ENCODE assay signal across 30 mouse cellular contexts in the genomic region with DNA sequence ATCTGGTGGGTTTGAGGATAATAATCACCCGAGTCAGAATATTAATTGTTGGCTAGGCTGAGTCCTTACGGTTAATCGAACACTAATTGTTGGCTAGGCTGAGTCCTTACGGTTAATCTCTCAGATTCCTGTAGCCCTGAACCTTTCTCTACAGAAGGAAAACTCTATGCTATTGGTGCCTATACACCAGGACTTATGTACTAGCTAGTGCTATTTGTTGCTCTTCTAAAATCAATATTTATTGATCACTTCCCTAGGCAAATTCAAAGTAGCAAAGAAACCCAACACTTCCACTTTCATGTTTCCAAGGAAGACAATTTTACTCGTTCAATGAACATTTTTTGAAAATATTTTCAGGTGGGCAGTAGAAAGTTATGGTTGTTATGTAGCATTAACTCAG.
"Had no signal": no experiment of that assay in that cellular context is flagged by ENCODE, and none has a peak within 500 bp of the region (broad histone marks: within the 10 kb centered on the region; RNA-seq: fewer than 3 reads in every experiment).

No protein-coding gene starts in this region.

- H3K27me3 ChIP-seq: limb, embryonic 12.5 days; limb, embryonic 13.5 days; limb, embryonic 15.5 days; liver, embryonic 12.5 days; liver, embryonic 13.5 days; liver, embryonic 15.5 days; lung, embryonic 15.5 days; megakaryocyte, embryonic 14.5 days; midbrain, embryonic 12.5 days; midbrain, embryonic 13.5 days; midbrain, embryonic 15.5 days; neural tube, embryonic 12.5 days had no signal

- H3K27ac ChIP-seq: left cerebral cortex, adult 2 months; limb, embryonic 10.5 days; limb, embryonic 12.5 days; limb, embryonic 13.5 days; limb, embryonic 15.5 days; liver, embryonic 12.5 days; liver, embryonic 13.5 days; liver, embryonic 14.5 days; liver, embryonic 15.5 days; lung, embryonic 15.5 days; macrophage; midbrain, embryonic 10.5 days; midbrain, embryonic 12.5 days; midbrain, embryonic 13.5 days; midbrain, embryonic 15.5 days; neural tube, embryonic 12.5 days had no signal

- H3K9ac ChIP-seq: limb, embryonic 12.5 days; limb, embryonic 13.5 days; limb, embryonic 15.5 days; liver, embryonic 12.5 days; liver, embryonic 13.5 days; liver, embryonic 14.5 days; liver, embryonic 15.5 days; lung, embryonic 14.5 days; lung, embryonic 15.5 days; midbrain, embryonic 12.5 days; midbrain, embryonic 13.5 days; midbrain, embryonic 15.5 days; neural tube, embryonic 12.5 days had no signal

- H3K4me2 ChIP-seq: limb, embryonic 12.5 days; limb, embryonic 13.5 days; limb, embryonic 15.5 days; liver, embryonic 12.5 days; liver, embryonic 13.5 days; liver, embryonic 15.5 days; lung, embryonic 14.5 days; lung, embryonic 15.5 days; midbrain, embryonic 11.5 days; midbrain, embryonic 12.5 days; midbrain, embryonic 13.5 days; midbrain, embryonic 15.5 days; neural tube, embryonic 12.5 days had no signal

- H3K36me3 ChIP-seq: limb, embryonic 10.5 days; limb, embryonic 12.5 days; limb, embryonic 13.5 days; limb, embryonic 15.5 days; liver, embryonic 12.5 days; liver, embryonic 13.5 days; liver, embryonic 15.5 days; lung, embryonic 15.5 days; midbrain, embryonic 12.5 days; midbrain, embryonic 13.5 days; midbrain, embryonic 15.5 days; neural tube, embryonic 12.5 days had no signal

- H3K4me1 ChIP-seq: limb, embryonic 10.5 days; limb, embryonic 12.5 days; limb, embryonic 13.5 days; limb, embryonic 15.5 days; liver, embryonic 12.5 days; liver, embryonic 15.5 days; midbrain, embryonic 12.5 days; midbrain, embryonic 15.5 days; neural tube, embryonic 12.5 days had no signal

- DNase-seq: left cerebral cortex, postnatal 4 days; liver, embryonic 13.5 days; lung, adult 18-20 months; lung, adult 2 months; lung, embryonic 14.5 days; lung, postnatal 10 days; lung, postnatal 14 days; lung, postnatal 36 days; lung, postnatal 4 days; midbrain, embryonic 14.5 days had no signal

- ATAC-seq: liver, embryonic 12.5 days; lung, postnatal 0 days; midbrain, embryonic 13.5 days; midbrain, embryonic 15.5 days; midbrain, embryonic 16.5 days had no signal

- H3K4me3 ChIP-seq: left cerebral cortex, adult 2 months; limb, embryonic 10.5 days; limb, embryonic 12.5 days; limb, embryonic 13.5 days; limb, embryonic 15.5 days; liver, embryonic 12.5 days; liver, embryonic 13.5 days; liver, embryonic 15.5 days; lung, embryonic 15.5 days; megakaryocyte, embryonic 14.5 days; midbrain, embryonic 10.5 days; midbrain, embryonic 12.5 days; midbrain, embryonic 13.5 days; midbrain, embryonic 15.5 days; myocyte; neural tube, embryonic 12.5 days had no signal

- H3K9me3 ChIP-seq: limb, embryonic 10.5 days; limb, embryonic 12.5 days; limb, embryonic 13.5 days; limb, embryonic 15.5 days; liver, embryonic 12.5 days; liver, embryonic 13.5 days; liver, embryonic 15.5 days; lung, embryonic 15.5 days; megakaryocyte, embryonic 14.5 days; midbrain, embryonic 10.5 days; midbrain, embryonic 12.5 days; midbrain, embryonic 13.5 days; midbrain, embryonic 15.5 days; neural tube, embryonic 12.5 days had no signal
